Mouse (Mus musculus): Measurements from ENCODE around the gene Vtn.
"Not testable (repeated sequence)": the region's sequence is repeated elsewhere in the genome, so short reads cannot be mapped to it uniquely, and the experiment has no call there.

Gene Vtn

GRCm38 (mm10) chr11:78524838-78525237 is 25.9 kb downstream of the Vtn start:
- in situ Hi-C loops (cut with MboI; ENCODE audit: low pct_unique_long_range_greater_than_20kb in 1 of 2, low sequenced_read_pairs in 2 of 2, unreplicated experiment in 1 of 2) = no loop called here

DNA sequence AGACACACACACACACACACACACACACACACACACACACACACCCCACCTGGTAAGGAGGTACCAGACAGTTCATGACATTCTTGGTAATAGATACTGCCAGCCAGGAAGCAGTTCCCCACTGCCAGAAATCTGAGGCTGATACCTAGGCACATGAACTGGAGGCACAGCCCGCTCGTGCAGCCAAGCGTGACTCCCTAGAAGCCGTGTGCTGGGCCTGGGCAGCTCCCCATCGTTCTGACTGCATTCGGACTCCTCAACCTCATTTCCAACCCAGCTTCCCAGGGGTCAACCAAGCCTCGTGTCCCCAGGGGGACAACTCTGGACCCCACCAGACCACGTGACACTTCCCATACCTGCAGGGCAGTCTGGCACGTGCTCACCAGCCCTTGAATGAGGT is 29.8 kb downstream of the Vtn start:
- in situ Hi-C loops (cut with MboI; ENCODE audit: low pct_unique_long_range_greater_than_20kb in 1 of 2, low sequenced_read_pairs in 2 of 2, unreplicated experiment in 1 of 2) = no loop called here

DNA sequence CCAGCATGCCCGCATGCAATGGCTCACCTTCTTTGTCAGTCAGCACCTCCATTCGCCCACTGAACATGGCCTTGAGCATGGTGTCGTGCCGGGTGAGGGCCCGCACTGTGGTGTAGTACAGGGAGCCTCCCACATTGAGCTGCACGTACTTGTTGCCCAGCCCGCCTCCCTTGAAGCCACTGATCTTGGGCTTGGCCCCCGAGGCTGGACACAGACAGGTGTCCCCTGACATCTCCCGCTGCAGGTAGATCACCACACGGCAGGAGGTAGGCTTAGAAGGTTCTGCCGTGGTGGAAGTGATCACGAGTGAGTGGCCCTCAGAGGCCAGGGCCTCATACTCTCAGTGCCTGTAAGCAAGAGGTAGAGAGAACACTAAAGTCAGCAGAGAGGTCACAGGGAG is 31.1 kb downstream of the Vtn start:
- in situ Hi-C loops (cut with MboI; ENCODE audit: low pct_unique_long_range_greater_than_20kb in 1 of 2, low sequenced_read_pairs in 2 of 2, unreplicated experiment in 1 of 2) = no loop called here

DNA sequence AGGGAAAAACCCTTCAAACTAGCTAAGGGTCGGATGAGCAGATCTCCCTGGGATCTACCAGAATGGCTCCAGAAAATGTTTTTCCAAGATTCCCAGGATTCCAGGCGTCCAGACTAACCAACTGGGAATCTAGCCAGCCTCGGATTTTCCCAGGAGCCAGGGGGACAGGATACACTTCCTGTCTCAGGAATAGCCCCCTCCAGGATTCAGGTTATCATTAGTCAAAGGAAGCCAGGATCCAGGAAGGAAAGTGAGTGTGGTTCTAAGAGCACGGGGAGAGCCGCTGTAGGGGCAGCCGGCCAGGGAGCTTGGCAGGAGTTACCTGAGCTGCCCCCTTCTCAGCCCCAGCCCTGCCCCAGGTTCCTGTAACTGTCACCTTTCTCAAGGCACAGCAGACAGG is 32.2 kb downstream of the Vtn start:
- in situ Hi-C loops (cut with MboI; ENCODE audit: low pct_unique_long_range_greater_than_20kb in 1 of 2, low sequenced_read_pairs in 2 of 2, unreplicated experiment in 1 of 2) = no loop called here

- in situ Hi-C loops (cut with MboI; ENCODE audit: low pct_unique_long_range_greater_than_20kb in 1 of 2, low sequenced_read_pairs in 2 of 2, unreplicated experiment in 1 of 2) = not testable (repeated sequence)
These were observed 32.6 kb downstream of the Vtn start for GRCm38 (mm10) chr11:78531515-78531914.

DNA sequence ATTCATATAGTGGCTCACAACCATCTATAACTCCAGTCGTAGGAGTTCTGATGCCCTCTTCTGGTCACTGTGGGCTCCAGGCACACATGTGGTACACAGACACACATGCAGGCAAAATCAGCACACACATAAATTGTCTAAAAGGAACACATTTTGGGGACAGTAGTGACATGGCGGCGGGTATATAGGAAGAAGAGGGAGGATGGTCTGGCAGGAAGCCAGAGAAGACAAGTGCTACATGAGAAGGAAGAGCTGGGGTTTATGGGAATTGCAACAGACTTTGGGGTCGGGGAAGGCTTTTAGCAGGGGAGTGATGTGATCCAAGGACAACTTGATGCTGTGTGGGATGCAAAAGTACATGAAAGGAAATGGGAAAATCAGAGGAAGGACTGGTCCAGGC is 35.6 kb downstream of the Vtn start:
- in situ Hi-C loops (cut with MboI; ENCODE audit: low pct_unique_long_range_greater_than_20kb in 1 of 2, low sequenced_read_pairs in 2 of 2, unreplicated experiment in 1 of 2) = no loop called here

GRCm38 (mm10) chr11:78535376-78536079 is 36.6 kb downstream of the Vtn start:
- in situ Hi-C loops (cut with MboI; ENCODE audit: low pct_unique_long_range_greater_than_20kb in 1 of 2, low sequenced_read_pairs in 2 of 2, unreplicated experiment in 1 of 2) = no loop called here

DNA sequence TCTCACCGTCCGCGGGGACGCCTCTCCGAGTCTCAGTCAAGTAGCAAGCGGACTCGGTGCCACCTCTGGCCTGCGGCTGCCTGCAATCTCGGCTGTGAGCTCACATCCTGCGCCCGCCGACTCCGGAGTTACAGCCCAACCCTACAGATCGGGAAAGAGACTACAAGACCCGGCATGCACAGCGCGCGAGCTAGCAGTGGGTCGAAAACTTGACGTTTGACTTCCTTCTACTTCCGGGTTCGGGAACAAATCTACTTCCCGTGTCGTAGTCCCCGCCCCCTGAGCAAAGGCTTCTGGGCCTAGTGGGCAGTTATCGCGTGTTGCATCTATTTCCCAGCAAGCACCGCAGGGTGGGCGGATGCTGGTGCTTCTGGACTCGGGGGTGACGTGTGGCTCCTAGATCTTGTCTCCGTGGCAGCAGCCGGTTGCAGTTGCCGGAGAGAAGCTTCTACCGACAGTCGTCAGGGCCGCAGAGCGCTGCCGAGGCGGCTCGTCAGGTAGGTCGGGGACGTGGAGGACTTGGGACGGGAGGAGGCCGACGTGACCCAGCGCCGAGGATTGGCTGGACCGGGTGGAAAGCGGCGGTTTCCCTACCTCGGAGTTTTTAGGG is 37.3 kb downstream of the Vtn start, which contains the start of the genes Tnfaip1 and Ift20:
Gene Tnfaip1 (minus strand): TSS at position 253 of the 610 bp plus-strand sequence.
Gene Ift20 (plus strand): TSS at position 282 of the 610 bp plus-strand sequence.
- in situ Hi-C loops (cut with MboI; ENCODE audit: low pct_unique_long_range_greater_than_20kb in 1 of 2, low sequenced_read_pairs in 2 of 2, unreplicated experiment in 1 of 2) = no loop called here

DNA sequence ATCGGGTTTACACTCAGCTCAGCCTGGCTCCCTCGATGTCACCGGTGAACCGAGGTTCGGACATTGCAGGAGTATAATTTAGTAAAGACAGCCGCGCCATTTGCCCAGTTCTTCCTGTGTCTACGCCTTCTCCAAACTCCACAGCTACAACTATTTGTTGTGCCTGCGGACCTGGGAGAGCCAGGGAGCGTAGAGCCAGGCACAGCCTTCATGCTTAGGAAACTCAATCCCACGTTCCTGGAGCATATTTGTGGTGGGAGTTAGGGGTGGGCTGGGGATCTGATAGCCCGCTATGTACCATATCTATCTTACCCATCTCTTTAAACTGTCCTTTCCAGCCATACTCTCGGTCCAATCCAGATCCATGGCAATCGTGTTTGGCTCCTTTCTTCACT is 37.8 kb downstream of the Vtn start:
- in situ Hi-C loops (cut with MboI; ENCODE audit: low pct_unique_long_range_greater_than_20kb in 1 of 2, low sequenced_read_pairs in 2 of 2, unreplicated experiment in 1 of 2) = no loop called here

DNA sequence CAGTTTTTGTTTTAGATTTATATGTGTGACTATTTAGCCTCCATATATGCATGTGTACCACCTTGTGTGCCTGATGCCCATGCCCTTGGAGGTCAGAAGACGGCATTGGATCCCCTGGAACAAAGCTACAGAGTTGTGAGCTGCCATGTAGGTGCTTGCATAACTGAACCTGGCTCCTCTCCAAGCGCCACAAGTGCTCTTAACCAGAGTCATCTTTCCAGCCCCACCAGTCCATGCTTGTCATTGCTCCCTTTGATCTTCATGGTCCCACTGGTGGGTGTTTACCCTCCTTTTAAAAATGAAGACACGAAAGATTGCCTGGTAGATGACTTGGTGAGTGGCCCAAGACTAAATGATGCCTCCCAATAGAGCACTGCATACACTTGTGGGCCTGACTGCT is 41.5 kb downstream of the Vtn start:
- in situ Hi-C loops (cut with MboI; ENCODE audit: low pct_unique_long_range_greater_than_20kb in 1 of 2, low sequenced_read_pairs in 2 of 2, unreplicated experiment in 1 of 2) = no loop called here

DNA sequence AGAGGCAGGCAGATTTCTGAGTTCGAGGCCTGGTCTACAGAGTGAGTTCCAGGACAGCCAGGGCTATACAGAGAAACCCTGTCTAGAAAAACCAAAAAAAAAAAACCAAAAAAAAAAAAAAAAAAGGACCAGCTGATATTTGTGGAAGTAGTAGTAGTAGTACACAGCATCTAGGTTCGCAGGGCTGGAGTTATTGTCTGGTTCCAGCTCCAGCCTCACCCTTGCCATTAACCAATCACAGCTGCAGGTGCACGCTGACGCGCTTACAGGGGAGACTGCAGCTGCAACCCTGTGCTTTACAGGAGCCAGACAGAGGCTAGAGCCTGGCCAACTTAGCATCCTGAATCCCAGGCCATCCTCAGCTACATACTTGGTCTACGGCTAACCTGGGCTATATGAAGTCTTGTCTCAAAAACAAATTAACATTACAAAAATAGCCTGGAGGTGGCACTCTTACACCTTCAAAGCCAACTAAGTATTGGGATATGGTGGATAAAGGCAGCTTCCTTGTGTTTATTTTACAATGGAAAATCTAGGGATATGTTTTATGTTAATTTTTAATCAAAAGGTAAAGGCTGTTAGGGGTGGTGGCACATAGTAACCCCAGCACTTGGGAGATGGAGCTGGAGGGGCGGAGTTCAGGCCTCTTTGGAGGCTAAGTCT is 45.7 kb downstream of the Vtn start:
- in situ Hi-C loops (cut with MboI; ENCODE audit: low pct_unique_long_range_greater_than_20kb in 1 of 2, low sequenced_read_pairs in 2 of 2, unreplicated experiment in 1 of 2) = no loop called here

DNA sequence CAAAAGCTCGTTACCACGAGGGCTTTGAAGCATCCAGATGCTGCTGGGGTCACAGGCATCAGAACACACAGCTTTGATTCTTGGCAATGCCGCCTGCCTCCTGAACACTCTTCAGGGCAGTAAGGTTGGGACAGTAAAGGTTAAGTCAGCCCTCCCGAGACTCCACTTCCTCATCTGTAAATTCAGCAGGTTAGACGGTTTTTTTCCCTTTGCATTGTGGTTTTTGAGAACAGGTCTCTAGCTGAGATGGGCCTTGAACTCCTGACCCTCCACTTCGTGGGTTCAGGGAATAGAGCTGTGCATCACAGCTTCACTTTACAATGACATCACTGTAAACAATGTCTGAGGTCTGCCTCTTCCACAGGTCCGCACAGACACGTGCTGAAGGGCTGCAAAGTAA is 46.3 kb downstream of the Vtn start:
- in situ Hi-C loops (cut with MboI; ENCODE audit: low pct_unique_long_range_greater_than_20kb in 1 of 2, low sequenced_read_pairs in 2 of 2, unreplicated experiment in 1 of 2) = no loop called here

- in situ Hi-C loops (cut with MboI; ENCODE audit: low pct_unique_long_range_greater_than_20kb in 1 of 2, low sequenced_read_pairs in 2 of 2, unreplicated experiment in 1 of 2) = no loop called here
These were observed 49.0 kb downstream of the Vtn start for GRCm38 (mm10) chr11:78547718-78548460.

DNA sequence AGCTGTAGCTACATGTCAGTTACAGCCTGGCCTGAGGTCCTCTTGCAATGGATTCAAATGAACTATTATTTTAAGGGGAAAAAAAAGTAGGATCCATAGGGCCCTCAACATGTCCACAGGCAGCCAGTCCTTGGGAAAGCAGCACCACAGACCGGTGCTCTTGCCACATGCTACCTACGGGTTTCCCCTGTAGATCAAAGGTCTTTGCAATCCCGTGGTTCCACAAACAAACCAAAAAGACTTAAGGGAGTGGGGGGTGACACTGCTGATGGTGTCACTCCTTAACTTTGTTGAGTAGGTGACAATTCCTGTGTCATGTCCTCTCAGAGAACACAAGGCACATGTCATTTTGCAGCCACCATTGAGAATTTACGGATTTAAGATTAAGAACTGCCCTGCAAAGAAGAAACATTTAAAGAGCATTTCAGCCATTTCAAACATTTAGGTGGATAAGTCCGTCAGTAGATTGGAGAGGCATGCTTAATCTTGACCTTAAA is 50.6 kb downstream of the Vtn start:
- in situ Hi-C loops (cut with MboI; ENCODE audit: low pct_unique_long_range_greater_than_20kb in 1 of 2, low sequenced_read_pairs in 2 of 2, unreplicated experiment in 1 of 2) = no loop called here

GRCm38 (mm10) chr11:78550168-78551058 is 51.5 kb downstream of the Vtn start, which contains the start of gene Tmem97:
TSS of gene Tmem97 (minus strand) at chr11:78550777.
- in situ Hi-C loops (cut with MboI; ENCODE audit: low pct_unique_long_range_greater_than_20kb in 1 of 2, low sequenced_read_pairs in 2 of 2, unreplicated experiment in 1 of 2) = loop anchor here in 1 of 2 experiments (25.0 kb wide), 1 partner anchor 387 kb away; no protein-coding TSS in a partner anchor

DNA sequence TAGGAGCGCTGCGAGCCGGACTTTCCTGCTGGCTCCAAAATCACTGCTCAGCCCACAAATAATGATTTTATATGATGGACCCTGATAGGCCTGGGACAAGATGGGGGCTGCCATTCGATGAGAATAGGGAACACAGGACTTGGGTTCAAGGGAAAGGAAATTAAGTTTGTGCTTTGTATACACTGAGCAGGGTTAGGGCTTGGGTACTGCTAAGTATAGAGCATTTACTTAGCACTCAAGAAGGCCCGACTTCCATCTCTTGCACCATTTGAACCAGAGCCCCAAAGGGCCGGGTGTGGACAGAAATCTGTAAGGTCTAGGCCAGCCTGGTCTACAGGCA is 52.1 kb downstream of the Vtn start:
- in situ Hi-C loops (cut with MboI; ENCODE audit: low pct_unique_long_range_greater_than_20kb in 1 of 2, low sequenced_read_pairs in 2 of 2, unreplicated experiment in 1 of 2) = loop anchor here in 1 of 2 experiments (25.0 kb wide), 1 partner anchor 386 kb away; no protein-coding TSS in a partner anchor

Data from mouse embryonic stem cell (cell line).